Mouse (Mus musculus) frontal cortex, adult 2 months (tissue): Measurements from ENCODE around the gene Klf2. TPM values are rescaled to one million over a fixed set of nuclear protein-coding genes. Genes with fewer than 3 reads are reported as not detected.
A peak's percentile ranks its signal among the peaks of the same experiment; 100 is the strongest.

Source experiments
- DNase-seq, 2 experiments: peaks; one replicate each; pipeline ENCODE4 v3.0.0; 2022; ENCODE audit warnings: low spot score in 1 of 2; ENCODE audit errors: extremely low spot score in 1 of 2
- polyA plus RNA-seq: library from polyadenylated mRNA; depleted of rRNA; stranded (reverse); fragments of >200 nt; gene quantifications from 2 replicates; pipeline ENCODE4 v1.2.3, GENCODE M21; 2012

Klf2 gene
- polyA plus RNA-seq, 1 experiment = 10.3 TPM

DNA sequence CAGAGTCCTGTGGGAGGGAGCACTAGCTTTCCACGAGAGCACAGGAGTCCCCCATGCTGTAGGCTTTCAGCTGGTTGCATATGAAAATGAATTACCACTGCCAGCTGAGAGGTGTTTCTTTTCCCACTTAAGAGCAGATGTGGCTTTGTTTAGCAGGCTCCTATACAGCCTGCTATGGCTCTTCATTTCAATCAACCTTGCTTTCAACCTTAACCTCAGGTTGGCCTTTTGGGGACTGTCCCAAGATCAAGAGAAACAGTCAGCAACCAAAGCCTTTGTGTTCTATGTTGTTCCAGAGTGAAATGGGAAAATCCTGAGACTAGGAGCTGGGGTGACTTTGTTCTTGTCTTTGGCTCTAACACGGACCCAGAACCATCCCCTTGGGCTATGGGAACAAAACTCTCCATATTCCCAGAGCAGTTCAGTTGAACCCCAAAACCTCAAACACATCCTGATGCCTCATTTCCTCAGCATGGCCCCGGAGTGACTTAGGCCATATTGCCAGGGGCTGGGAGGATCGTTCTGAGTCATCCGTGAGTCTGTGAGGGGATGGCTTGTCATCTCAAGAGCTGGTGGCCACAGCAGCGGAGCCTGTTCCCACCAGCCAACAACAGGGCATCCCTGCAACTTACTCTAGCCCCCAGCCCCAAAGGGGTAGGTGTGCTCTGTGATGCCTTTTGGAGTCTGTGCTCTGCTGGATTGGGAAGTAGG, 12.1 kb downstream of the Klf2 start:
- DNase-seq = no peak

DNA sequence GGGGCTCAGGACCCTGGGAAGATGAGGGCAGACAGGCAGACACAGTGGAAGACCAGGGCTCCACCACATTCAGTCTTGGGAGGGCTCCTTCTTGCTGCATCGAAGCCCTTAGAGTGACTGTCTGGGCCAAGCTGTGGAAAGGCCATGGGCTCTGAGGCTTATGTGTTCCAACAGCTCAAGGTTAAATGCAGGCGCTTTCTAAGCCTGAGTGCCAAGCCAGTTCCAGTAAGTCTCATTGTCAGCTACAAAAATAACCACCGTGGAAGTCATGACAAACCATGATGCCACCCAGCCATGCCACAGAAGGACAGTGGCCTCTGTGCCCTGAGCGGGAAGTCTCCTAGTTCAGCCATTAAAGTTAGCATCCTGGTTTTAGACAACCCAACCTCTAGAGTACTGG, 12.8 kb downstream of the Klf2 start:
- DNase-seq = no peak

DNA sequence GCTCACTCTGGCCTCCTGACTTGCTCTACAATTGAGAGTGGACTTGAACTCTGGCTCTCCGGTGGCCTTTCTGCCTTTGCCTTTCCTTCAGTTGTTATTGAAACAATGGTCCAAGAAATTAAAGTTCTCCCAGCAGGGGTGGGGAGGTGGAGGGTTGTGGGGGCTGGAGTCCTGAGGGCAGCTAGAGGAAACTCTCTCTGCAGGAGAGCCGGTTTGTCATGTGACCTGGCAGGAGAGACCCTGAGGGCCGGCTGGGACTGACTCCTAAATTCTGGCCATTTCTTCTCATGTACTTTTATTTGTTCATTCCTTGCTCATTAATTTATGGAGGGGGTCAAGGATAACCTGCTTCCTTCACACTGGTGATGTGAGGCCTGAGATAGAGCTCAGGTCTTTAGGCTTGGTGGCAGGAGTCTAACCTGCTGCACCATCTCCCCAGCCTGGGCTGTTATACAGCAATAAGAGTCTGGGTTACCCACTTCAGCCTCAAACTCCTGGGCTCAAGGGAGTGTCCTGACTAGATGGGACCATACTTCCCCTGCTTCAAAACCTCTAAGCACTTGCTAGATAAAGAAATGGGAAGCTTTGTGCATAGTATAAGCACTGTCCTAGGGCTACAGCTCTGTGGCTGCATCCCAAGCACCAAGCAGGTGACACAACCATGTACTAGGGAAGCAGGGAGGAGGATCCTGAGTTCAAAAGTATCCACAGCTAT, 14.8 kb downstream of the Klf2 start:
- no peak for DNase-seq

DNA sequence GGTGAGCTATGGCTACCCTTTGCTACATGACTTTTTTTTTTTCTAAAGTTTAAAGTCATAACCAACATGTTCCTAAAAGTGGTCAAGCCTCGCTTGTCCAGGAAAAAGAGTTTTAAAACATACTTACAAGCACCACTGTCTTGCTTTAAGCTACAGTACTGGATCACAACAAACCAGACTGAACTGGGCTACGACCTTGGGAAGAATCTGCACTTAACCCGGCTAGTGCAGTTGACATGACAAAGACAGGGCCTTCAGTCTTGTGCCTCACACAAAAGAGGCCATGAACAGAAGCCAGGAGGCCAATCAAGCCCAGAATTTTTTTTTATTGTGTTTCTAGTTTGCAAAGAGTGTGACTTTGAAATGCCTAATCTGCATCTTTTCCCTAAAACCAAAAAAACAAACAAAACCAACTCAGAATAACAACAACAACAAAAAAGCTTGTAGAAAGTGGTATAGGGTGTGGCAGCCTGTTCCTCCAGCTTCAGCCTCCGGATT, 15.4 kb downstream of the Klf2 start:
- DNase-seq = no peak

DNA sequence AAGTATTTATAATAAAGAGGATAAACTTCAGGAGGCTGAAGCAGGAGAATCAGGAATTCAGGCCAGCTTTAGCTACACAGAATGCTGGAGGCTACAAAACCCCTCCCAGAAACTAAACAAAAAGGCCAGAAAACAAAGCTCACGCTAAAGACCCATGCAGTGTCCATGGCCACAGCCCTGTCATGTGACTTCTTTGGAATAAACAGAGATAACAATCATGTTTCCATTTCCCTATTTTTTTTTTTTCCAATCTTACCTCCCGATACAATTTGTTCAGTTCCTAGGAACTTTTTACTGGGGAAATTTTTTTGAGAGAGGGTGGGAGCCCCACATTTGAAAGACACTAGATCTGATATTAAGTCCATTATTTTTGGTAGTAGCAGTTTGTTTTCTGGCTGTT, 17.4 kb downstream of the Klf2 start:
- no peak for DNase-seq

DNA sequence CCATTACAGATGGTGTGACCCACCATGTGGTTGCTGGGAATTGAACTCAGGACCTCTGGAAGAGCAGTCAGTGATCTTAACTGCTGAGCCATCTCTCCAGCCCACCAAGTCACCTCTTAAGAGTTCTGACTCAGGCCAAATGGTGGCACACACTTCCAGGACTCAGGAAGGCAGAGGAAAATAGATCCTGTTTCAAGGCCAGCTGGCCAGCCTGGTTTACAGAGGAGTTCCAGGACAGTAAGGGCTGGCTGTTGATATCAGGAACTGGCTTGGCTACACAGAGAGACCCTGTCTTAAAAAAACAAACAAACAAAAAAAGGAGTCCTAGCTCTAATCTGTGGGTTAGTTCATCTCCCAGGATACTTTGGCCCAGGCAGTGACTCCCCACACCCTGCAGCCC, 18.2 kb downstream of the Klf2 start:
- DNase-seq = no peak

DNA sequence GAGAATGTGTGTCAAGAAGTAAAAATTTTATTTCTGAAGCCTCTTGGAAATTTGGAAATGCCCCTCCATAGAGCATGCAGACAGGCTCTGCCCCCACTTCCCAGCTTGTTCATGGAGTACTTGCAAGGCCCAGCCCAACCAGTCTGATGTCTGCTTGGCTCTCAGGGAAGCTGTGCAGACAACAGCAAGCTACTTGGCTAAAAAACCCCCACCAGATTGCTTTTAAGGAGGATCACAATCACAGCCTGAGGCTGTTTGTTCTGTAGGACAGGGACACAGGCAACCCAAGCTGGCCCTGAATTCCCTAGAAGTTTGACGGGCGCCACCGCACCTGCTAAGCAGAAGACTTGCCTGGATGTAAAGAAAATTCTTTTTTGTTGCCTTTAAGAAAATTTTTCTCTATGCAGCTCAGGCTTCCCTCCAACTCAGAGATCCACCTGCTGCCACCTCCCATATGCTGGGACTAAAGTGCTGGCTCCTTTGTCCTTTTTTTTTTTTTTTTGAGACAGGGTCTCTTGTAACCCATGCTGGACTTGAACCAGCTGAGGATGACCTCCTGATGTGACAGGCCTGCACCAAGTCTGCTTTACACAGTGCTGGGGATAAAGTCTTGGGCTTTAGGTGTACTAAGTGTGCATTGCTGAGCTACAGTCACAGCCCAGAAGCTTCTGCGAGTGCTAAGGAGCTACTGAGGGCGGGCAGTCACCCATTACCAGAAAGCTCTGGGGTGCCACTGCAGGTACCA, 23.9 kb downstream of the Klf2 start:
- DNase-seq = no peak

DNA sequence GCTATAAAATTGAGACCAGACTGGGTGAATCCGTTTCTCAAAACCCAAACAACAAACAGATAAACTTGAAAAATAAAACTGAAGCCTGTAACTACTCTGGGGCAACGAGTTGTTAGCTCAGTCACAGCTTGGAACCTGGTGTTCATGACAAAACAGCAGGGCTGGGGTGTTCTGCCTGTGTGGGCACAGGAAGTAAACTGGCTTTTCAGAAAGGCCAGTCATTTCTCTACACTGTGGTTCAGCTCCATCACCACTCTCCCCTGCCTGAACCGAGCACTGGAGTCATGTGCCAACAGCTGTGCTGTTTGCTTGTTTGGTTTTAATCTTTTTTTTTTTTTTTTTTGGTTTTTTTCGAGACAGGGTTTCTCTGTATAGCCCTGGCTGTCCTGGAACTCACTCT, 24.9 kb downstream of the Klf2 start:
- DNase-seq = no peak

DNA sequence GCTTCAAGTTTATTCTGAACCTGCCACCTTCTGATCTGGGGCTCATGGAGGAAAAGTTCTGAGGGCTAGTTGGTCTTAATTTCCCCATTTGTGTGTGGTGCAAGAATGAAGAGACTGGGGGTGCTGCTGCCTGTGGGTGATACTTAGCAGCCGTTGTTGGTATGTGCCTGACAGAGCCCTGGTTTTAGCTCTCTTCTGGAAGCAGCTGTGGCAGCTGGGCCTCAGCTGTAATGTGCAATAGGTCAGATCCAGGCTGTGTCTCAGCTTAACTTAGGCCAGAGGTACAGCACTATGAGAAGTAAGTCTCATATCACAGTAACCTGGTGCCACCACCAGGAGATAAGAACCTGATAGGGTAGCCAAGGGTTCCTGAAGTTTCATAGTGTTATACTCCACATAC, 28.7 kb downstream of the Klf2 start:
- no peak for DNase-seq

DNA sequence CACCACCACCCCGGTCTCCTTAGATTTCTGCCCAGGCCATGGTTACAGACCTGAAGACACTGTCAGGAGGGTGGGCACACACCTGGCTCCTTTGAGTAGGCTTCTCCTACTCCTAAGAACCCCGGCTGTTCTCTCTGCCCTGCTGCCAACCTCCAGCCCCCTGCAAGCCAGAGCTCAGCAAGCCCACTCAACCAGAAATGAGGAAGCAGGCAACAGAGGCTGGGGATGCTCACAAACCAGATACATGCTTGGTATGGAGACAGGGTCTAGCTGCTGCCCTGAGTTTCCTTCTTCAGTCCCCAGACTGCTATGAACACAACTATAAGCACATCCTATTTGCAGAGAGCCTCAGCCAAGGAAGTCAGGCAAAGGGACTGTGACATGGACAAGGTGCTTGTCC, 29.3 kb downstream of the Klf2 start:
- DNase-seq = no peak

DNA sequence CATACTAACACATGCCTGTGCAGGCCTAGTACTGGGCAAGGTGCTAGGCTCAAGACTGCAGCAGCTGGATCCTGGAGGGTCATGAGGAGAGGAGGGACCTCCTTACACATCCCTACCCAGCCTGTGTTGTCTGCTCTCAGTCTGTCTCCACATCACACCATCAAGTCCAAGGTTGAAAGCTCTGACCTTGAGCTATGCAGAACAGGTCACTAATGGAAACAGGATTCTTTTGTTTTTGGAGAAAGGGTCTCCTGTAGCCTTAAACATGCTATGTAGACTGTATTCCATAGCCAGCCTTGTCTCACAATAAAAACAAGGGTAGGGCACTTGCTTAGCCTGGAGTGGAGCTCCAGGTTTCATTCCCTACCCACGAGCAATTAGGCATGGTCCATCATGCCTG, 30.1 kb downstream of the Klf2 start:
- DNase-seq = no peak

DNA sequence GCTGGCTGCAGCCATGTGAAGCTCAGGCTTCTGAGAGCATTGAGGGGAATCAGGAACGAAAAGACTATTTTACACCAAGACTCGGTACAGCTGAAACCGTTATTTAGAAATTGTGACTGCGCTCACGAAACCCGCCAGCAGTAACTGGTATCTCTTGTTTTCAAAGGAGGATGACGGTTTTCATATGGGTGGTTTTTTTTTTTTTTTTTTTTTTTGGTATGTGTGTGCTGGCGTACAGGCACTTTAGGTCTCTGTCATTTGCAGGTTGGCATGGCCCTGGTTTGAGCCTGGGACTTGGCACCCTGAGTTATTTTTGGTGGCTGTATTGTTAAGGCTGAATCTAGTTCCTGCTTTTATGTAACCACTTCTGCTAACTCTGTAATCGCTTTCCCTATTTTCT, 31.0 kb downstream of the Klf2 start:
- no peak for DNase-seq

DNA sequence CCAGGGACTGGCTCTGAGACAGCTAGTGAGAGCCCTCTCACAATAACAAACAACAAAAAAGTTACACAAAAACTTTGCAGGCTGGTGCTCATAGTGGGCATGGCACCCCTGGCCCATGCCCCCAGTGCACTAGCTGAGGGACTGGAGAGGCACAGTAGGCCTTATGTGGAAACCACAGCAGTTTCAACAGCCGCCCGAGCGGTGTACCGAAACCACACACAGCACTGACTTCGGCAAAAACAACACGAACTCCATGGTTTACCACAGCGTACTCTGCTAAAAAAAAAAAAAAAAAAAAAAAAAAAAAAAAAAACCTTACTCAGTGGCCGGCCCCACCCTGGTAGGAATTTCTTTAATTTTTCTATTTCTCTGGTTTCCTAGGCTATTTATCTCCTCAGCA, 31.9 kb downstream of the Klf2 start:
- DNase-seq = no peak

DNA sequence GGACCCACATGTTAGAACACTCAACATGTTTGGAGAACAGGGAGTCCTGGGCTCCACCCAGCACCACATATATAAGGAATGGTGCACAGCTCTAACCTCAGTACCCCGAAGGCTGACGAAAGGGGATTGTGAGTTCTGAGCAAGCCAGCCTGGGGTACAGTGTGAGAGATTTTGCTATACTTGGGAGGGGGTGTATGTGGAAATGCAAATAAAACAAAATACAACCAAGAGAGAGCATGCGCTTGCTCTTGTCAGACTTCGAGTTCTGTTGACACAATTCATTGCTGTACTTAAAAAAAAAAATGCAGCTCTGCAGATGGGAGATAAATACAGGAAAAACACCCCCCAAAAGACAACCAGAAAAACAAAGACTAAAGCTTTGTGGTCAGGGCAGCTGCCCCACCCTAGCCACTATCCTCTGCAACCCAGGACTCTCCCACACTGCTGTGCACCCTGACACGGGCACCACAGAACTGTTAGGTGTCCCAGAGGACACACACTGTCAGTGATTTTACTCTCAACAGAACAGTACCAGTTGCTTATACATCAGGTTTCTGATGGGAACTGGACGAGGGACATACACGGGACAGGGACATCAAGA, 32.7 kb downstream of the Klf2 start:
- no peak for DNase-seq

DNA sequence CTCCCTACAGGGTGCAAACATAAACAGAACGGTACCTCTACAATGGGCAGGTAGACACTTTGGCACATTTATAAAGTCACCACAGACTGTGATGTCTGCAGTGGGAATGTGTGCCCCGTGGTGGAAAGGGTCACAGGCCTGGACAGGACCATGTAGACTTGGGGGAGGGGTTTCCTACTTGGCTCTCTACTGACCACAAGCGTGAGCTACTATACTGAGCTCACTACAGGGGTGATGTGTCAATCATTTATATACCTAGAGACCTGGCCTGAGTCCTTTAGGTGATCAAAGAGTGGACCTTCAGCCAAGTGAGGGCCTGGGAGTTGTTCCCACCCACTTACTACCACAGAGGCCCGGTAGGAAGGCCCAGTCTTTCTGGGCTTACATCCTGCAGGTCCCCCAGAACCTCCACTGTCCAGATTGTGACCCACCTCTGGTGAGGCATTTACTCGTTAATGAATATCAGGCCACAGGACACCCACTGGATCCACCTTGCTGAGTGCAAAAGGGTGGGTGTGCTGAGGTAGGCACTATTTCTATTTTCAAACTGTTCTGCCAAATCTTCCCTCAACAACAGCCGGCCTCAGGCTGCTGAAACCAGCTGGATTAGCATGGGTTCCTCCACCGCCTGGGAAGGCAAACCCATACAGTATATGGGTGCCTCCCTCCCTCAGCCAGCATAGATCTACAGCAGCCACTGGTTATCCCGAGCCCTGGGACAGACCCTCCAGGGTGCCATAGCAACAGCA, 34.3 kb downstream of the Klf2 start:
- DNase-seq = no peak

DNA sequence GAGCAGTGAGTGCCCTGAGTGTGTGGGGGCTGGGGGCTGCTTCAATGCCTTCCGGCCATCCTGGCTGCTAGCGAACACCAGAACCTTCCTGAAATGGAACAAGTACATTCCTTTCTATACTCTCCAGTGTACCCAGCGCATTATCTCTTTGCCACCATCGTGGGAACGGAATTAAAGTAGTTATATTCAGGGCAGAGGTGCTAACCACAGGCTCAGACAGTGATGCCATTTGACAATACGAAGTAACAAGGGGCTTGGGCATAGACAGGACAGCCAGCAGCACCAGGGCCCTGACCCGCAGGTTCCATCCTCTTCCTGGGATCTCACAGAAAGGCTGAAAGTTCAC, 34.8 kb downstream of the Klf2 start:
- DNase-seq = no peak

DNA sequence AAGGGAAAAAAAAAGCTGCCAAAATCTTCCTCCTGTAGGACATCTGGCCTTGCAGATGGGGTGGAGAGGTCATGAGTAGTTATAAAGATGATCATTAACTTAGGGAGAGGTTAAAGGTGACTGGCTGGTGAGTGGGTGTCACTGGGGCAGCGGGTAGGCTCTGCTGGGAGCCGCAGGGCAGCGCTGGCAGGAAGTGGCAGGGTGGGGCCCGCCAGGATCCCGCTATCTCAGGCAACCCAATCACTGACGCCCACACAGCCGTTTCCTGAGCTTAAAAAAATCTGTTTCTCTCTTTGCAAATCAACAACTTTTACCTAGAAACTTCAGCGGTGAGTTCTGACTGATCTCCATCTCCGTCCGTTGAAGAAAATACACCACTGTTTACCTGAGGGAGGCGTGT, 35.4 kb downstream of the Klf2 start:
- peak in 1 of 2 experiments; percentile 37 for DNase-seq

DNA sequence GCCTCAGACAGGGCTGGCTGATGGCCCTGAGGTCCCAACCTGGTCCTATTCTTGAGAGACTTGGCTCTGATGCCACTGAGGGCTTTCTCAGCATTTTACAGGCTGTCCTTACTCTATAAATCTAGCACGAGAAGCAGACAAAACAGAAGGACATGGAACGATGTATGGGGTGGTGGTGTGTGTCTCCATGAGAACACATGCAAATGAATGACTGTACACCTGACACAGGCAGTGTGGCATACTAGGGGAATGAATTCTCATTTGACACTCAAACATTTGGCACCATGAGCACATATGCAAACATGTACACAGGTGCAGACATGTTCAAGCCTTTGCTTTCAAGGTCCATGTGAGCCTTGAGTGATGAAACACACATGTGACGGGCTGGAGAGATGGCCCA, 37.8 kb downstream of the Klf2 start:
- DNase-seq = no peak

DNA sequence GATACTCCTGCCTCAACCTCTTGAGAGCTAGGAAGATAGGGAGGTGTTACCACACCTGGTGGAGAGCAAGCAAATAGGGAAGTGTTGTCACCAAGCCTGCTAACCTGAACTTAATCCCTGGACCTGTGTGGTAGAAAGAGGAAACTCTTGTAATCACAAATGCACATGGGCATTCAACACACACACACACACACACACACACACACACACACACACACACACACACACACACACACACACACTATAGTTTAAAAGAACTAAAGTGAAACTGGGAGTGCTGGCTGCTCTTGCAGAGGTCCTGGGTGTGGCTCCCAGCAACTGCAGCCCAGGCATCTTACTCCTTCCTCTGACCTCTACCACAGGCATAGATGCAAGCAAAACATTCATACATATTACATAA, 41.3 kb downstream of the Klf2 start:
- DNase-seq = no peak

DNA sequence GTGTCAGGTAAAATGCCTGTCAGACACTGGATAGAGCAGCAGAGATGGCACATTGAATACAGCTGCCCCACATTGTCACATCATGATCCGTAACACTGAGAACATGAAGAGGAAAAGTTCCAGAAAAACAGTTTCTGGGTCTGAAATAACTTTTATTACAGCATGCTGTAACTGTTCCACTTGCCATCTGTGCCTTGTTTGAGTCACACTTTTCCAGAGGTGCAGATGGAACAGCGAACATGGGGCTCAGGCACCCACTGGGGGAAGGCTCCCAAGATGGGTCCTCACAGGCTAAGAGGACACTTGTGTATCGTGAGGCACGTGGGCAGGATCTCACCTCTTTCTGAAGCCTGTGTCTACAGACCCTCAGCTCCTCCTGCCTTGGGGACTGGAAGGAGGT, 43.9 kb downstream of the Klf2 start:
- DNase-seq = peak; percentile 41 to 67

DNA sequence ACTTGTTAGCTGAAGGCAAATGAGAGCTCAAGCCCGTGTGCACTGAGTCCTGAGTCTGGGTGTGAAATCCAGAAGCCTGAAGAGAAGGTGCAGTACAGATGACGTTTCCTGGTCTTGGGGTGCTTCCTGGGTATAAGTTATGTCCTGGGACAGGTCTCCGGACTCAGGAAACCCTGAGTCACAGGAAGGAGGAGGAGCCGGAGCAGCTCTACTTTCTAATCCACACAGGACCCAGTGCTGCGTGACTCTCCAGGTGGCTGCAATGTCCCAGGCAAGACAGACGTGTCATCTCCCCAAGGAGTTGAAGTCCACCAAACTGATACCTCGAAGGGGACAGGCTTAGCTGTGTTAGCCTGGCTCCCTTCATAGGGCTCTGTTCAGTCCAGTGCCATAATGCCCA, 44.6 kb downstream of the Klf2 start:
- DNase-seq = no peak
